8 mouse cellular contexts compared by ENCODE assay signal in the genomic region with DNA sequence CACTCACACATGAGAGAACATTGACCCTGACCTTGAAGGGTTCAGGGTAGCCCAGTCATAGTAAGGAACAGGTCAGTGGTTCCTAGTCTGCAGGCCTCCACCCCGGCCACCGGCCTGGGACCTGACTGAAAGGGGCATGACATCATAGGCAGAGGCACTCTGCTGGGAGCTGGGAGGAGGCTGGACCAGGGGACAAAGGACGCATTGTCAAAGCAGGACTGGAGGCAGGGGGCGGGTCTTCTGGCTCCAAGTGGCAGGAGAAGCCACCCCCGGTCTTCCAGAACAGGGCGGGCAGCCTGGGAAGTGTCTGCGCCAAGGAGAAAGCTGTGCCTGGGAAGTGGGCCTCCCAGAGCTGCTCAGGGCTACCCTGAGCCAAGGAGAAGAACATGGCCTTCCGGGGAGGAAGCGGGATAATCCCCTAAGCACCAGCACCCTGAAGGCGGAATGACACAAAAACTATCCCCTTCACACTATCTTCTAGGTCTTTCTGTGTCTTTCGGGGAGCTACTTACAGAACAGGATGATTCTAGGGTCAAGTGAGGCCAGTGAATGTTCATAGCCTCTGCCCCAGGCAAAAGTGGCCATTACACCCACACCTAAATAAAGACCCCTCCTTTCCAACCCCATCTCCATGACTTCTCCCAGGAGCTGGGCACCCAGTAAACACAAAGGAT. TPM values are rescaled to one million over a fixed set of nuclear protein-coding genes. Genes with fewer than 3 reads are reported as not detected.
DNase-seq lines count a peak whose midpoint lies in the region; ATAC-seq and TF ChIP-seq lines count a peak whose summit lies in the region.

No protein-coding gene starts in this region.

- H3ac ChIP-seq in C2C12 (ENCODE audit: control insufficient read depth, insufficient read length, low read depth): peak overlapping the region; percentile 39

- no peak overlapping the region; the same call in 1 of the 2 replicates for H3K9ac ChIP-seq in intestine, embryonic 15.5 days
- peak overlapping the region; percentile 40 for H3K9ac ChIP-seq in midbrain, embryonic 13.5 days (replicated peaks)

- intact Hi-C loops in gastrocnemius, postnatal 14 days (cut with DNase I; ENCODE audit: low total_unique reads): no loop called here
- intact Hi-C loops in left cerebral cortex, postnatal 4 days (cut with DNase I): no loop called here

- no peak for TF ChIP-seq CTCF in C2C12 (IDR thresholded peaks at IDR 0.05; ENCODE audit: control insufficient read depth, insufficient read depth, insufficient read length)
- TF ChIP-seq CTCF in brain, embryonic 14.5 days (IDR thresholded peaks at IDR 0.05; ENCODE audit: borderline replicate concordance, extremely low read depth, insufficient read depth, insufficient read length): no peak

- WGBS in intestine, embryonic 15.5 days: 33% methylated on average over 11 of the region's 11 CpGs
- 7% methylated on average over 11 of the region's 11 CpGs for WGBS in midbrain, embryonic 13.5 days

- peak overlapping the region; percentile 30 for H3K4me2 ChIP-seq in intestine, embryonic 15.5 days (replicated peaks)
- H3K4me2 ChIP-seq in midbrain, embryonic 13.5 days (replicated peaks): peak overlapping the region; percentile 24; the same call in 1 of the 2 replicates

- H3K36me3 ChIP-seq in C2C12 (ENCODE audit: control insufficient read depth, insufficient read depth): peaks cover 11% of the 10 kb centered on the region
- no peaks in the 10 kb centered on the region for H3K36me3 ChIP-seq in intestine, embryonic 15.5 days
- H3K36me3 ChIP-seq in midbrain, embryonic 13.5 days: no peaks in the 10 kb centered on the region

- ATAC-seq in intestine, embryonic 15.5 days: peak; percentile 92
- ATAC-seq in midbrain, embryonic 13.5 days: peak; percentile 83

- no peaks in the 10 kb centered on the region for H3K27me3 ChIP-seq in C2C12 (ENCODE audit: control insufficient read depth, insufficient read depth, insufficient read length)
- no peaks in the 10 kb centered on the region for H3K27me3 ChIP-seq in intestine, embryonic 15.5 days (replicated peaks)
- no peaks in the 10 kb centered on the region for H3K27me3 ChIP-seq in midbrain, embryonic 13.5 days

- no peaks in the 10 kb centered on the region for H3K9me3 ChIP-seq in intestine, embryonic 15.5 days
- no peaks in the 10 kb centered on the region for H3K9me3 ChIP-seq in midbrain, embryonic 13.5 days

- DNase-seq in brain, embryonic 14.5 days (ENCODE audit: low read depth): peak; percentile 96
- DNase-seq in gastrocnemius, postnatal 14 days: peak; percentile 67
- peak; percentile 88 for DNase-seq in left cerebral cortex, postnatal 4 days
- DNase-seq in testis, postnatal 14 days (ENCODE audit: low spot score): peak; percentile 81
- DNase-seq in thymus, postnatal 14 days: no peak

- peaks cover 87% of the 10 kb centered on the region for H3K4me1 ChIP-seq in intestine, embryonic 15.5 days (replicated peaks)
- H3K4me1 ChIP-seq in midbrain, embryonic 13.5 days (replicated peaks): peaks cover 98% of the 10 kb centered on the region

- H3K4me3 ChIP-seq in C2C12 (ENCODE audit: insufficient read depth, poor library complexity, severe bottlenecking): no peak overlapping the region
- no peak overlapping the region for H3K4me3 ChIP-seq in intestine, embryonic 15.5 days (replicated peaks)
- H3K4me3 ChIP-seq in midbrain, embryonic 13.5 days (replicated peaks): no peak overlapping the region

- TF ChIP-seq POLR2A in brain, embryonic 14.5 days (IDR thresholded peaks at IDR 0.05; ENCODE audit: borderline replicate concordance, extremely low read depth, insufficient read depth, insufficient read length, poor library complexity, severe bottlenecking): no peak

- H3K79me2 ChIP-seq in C2C12 (ENCODE audit: control insufficient read depth, insufficient read depth): peaks cover 99% of the 10 kb centered on the region

- peak overlapping the region; percentile 86 for H3K27ac ChIP-seq in intestine, embryonic 15.5 days
- H3K27ac ChIP-seq in midbrain, embryonic 13.5 days: peak overlapping the region; percentile 88

- peaks cover 89% of the 10 kb centered on the region for H3K79me3 ChIP-seq in C2C12 (ENCODE audit: low read depth)

TF ChIP-seq in C2C12, 6 proteins besides CTCF, POLR2A, EP300 and RAD21:
- TF ChIP-seq MAX (IDR thresholded peaks at IDR 0.05) (no peak), FOSL1 (IDR thresholded peaks at IDR 0.05; ENCODE audit: insufficient read depth, low read length, poor library complexity, severe bottlenecking) (no peak), USF1 (IDR thresholded peaks at IDR 0.05; ENCODE audit: low read depth) (no peak), CEBPB (IDR thresholded peaks at IDR 0.05; ENCODE audit: low read depth) (no peak), MYOD1 (IDR thresholded peaks at IDR 0.05; ENCODE audit: control insufficient read depth, insufficient read length, low read depth) (no peak), MYOG (IDR thresholded peaks at IDR 0.05; ENCODE audit: control insufficient read depth, extremely low read depth, insufficient read length) (no peak)
TF ChIP-seq in C2C12: peak in this region for 0.

RNA-seq across cellular contexts. Expression of a gene that starts 44.1 kb away (rescaled TPM):
- 91.1 TPM for polyA plus RNA-seq in C2C12 (2012; fragmentation: generic; extraction: Trizol)
- polyA plus RNA-seq in brain, embryonic 14.5 days (2012; rRNA removed): 31.6 and 71.5 TPM in 2 replicates
- total RNA-seq in gastrocnemius, postnatal 14 days (2021): 10 to 100 TPM; 85.9 to 97.7 TPM
- 19.9 and 20.0 TPM in 2 replicates for polyA plus RNA-seq in intestine, embryonic 15.5 days (2015; fragmentation: Nextera tagmentation; extraction: Ambion mirVana)
- total RNA-seq in left cerebral cortex, postnatal 4 days (2021): 100 to 1,000 TPM; 110 to 115 TPM
- 20.2 and 22.6 TPM in 2 replicates for polyA plus RNA-seq in midbrain, embryonic 13.5 days (2015; fragmentation: Nextera tagmentation; extraction: Ambion mirVana)
